Mouse (Mus musculus) olfactory bulb, adult 2 months (tissue): ENCODE results near the gene Tfb1m.

Experiments used
- CTCF ChIP-seq: fragments of 200-500 bp; IDR thresholded peaks from 2 replicates; pipeline ENCODE4 v1.5.1; 2012; ENCODE audit warnings: low read depth, mild to moderate bottlenecking, low read length, moderate library complexity; ENCODE audit not compliant: insufficient read depth
- POLR2A ChIP-seq: fragments of 200-500 bp; IDR thresholded peaks from 2 replicates; pipeline ENCODE4 v1.6.1; 2012; ENCODE audit warnings: mild to moderate bottlenecking, low read depth, low read length, moderate library complexity; ENCODE audit not compliant: insufficient read depth

DNA sequence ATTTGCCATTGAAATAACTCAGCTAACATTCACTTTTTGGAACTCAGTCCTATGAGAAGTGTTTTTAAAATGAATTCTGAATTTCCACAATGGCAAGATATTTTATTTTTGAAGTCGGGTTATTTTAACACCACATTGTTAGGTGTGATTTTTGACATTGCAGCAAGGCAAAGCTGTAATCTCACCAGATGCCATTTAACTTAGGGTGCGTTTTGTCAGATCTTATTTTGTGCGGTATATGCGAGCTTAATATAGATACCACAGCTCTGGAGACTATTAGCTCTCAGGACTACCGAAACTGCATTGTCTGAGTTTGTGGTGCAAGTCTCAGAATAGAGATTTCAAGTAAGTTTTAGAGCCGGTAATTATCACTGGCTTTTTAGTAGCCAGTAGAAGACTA, 57.5 kb downstream of the Tfb1m start:
- TF ChIP-seq POLR2A = no peak
- no peak for TF ChIP-seq CTCF
